Comparison of ENCODE assay signal across 22 mouse cellular contexts in the genomic region with DNA sequence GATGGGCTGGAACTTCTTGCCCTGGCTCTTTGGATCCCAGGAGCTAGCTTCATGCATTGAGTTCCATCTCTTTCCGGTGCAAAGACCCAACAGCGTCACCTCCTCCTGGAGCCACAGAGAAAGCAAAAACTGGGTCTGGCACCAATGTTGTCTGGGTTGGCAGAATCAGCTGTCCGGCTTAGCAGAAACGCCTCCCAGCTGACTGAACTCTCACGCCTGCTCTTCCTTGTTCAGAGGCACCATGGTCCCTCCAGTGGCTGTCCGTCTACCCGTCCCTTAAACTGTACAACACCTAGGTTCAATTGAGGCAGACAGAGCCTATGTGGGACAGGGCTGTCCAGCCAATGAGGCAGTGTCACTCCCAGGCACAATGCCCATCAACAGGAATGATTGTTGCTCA. TPM values are rescaled to one million over a fixed set of nuclear protein-coding genes. Genes with fewer than 3 reads are reported as not detected.
DNase-seq lines count a peak whose midpoint lies in the region; ATAC-seq and TF ChIP-seq lines count a peak whose summit lies in the region.
"Had no signal": no experiment of that assay in that cellular context is flagged by ENCODE, and none has a peak within 500 bp of the region (broad histone marks: within the 10 kb centered on the region; RNA-seq: fewer than 3 reads in every experiment).

No protein-coding gene starts in this region.

- H3K9me3 ChIP-seq in forebrain, embryonic 15.5 days, result no peaks in the 10 kb centered on the region
- no peaks in the 10 kb centered on the region for H3K9me3 ChIP-seq in hindbrain, postnatal 0 days (ENCODE audit: low read length)
- H3K9me3 ChIP-seq in heart, embryonic 11.5 days (replicated peaks; ENCODE audit: control insufficient read depth, low read length), result no peaks in the 10 kb centered on the region
- H3K9me3 ChIP-seq: embryonic facial prominence, embryonic 15.5 days; heart, embryonic 10.5 days had no signal

- no peaks in the 10 kb centered on the region for H3K36me3 ChIP-seq in forebrain, embryonic 15.5 days
- H3K36me3 ChIP-seq in hindbrain, postnatal 0 days (ENCODE audit: insufficient read depth, low read length), result no peaks in the 10 kb centered on the region
- no peaks in the 10 kb centered on the region for H3K36me3 ChIP-seq in heart, embryonic 11.5 days (ENCODE audit: control insufficient read depth, insufficient read depth, low read length)
- H3K36me3 ChIP-seq: embryonic facial prominence, embryonic 15.5 days; heart, embryonic 10.5 days had no signal

- no peak overlapping the region for H3K9ac ChIP-seq in forebrain, embryonic 15.5 days (replicated peaks)
- no peak overlapping the region for H3K9ac ChIP-seq in hindbrain, postnatal 0 days (replicated peaks; ENCODE audit: low read length)
- H3K9ac ChIP-seq in heart, embryonic 11.5 days (ENCODE audit: low read depth, low read length), result no peak overlapping the region
- H3K9ac ChIP-seq: embryonic facial prominence, embryonic 15.5 days had no signal

- DNase-seq in cerebellum, adult 11-12 months, result peak; percentile 48
- DNase-seq in cerebellum, adult 11 months, result no peak
- DNase-seq in left cerebral cortex, postnatal 4 days, result peak; percentile 37
- DNase-seq in left cerebral cortex, adult 9 months (ENCODE audit: low spot score in 2 of 2), result no peak
- DNase-seq in hindbrain, postnatal 0 days (ENCODE audit: low spot score), result no peak
- DNase-seq in ovary, postnatal 36 days (ENCODE audit: low spot score), result no peak
- DNase-seq: adrenal gland, adult 8-10 months; gastrocnemius, adult 2 months; heart, postnatal 10 days; kidney, adult 2 months; kidney, postnatal 10 days; liver; lung, adult 18-20 months; lung, postnatal 14 days; right cerebral cortex, adult 18-20 months had no signal

- H3K27ac ChIP-seq in forebrain, embryonic 15.5 days (replicated peaks), result peak overlapping the region; percentile 97; the same call in 1 of the 2 replicates
- H3K27ac ChIP-seq in hindbrain, postnatal 0 days, result peak overlapping the region; percentile 95; the same call in 1 of the 2 replicates
- no peak overlapping the region for H3K27ac ChIP-seq in heart, embryonic 11.5 days (ENCODE audit: low read depth, low read length)
- H3K27ac ChIP-seq: gastrocnemius, adult 2 months; heart, embryonic 10.5 days had no signal

- no peak overlapping the region for H3K4me3 ChIP-seq in forebrain, embryonic 15.5 days
- H3K4me3 ChIP-seq in hindbrain, postnatal 0 days (ENCODE audit: low read length), result no peak overlapping the region
- no peak overlapping the region for H3K4me3 ChIP-seq in heart, embryonic 11.5 days (ENCODE audit: low read depth, low read length)
- H3K4me3 ChIP-seq: embryonic facial prominence, embryonic 15.5 days; gastrocnemius, adult 2 months; heart, embryonic 10.5 days had no signal

- no peaks in the 10 kb centered on the region for H3K27me3 ChIP-seq in forebrain, embryonic 15.5 days
- no peaks in the 10 kb centered on the region for H3K27me3 ChIP-seq in hindbrain, postnatal 0 days (ENCODE audit: insufficient read depth, low read length)
- H3K27me3 ChIP-seq in heart, embryonic 11.5 days (ENCODE audit: control insufficient read depth, insufficient read depth, low read length), result peaks cover 27% of the 10 kb centered on the region

- peaks cover 49% of the 10 kb centered on the region for H3K4me1 ChIP-seq in forebrain, embryonic 15.5 days
- peaks cover 34% of the 10 kb centered on the region for H3K4me1 ChIP-seq in hindbrain, postnatal 0 days (ENCODE audit: insufficient read depth, low read length)
- peaks cover 10% of the 10 kb centered on the region; the same call in 1 of the 2 replicates for H3K4me1 ChIP-seq in heart, embryonic 11.5 days (ENCODE audit: control insufficient read depth, insufficient read depth, low read length)

- ATAC-seq in forebrain, embryonic 15.5 days (replicated peaks), result no peak
- ATAC-seq in hindbrain, postnatal 0 days, result no peak
- no peak for ATAC-seq in heart, embryonic 11.5 days (replicated peaks; ENCODE audit: insufficient number of reproducible peaks, low FRiP score, low TSS enrichment)

- no peak for TF ChIP-seq CTCF in hindbrain, postnatal 0 days (IDR thresholded peaks at IDR 0.05; ENCODE audit: low read depth)

- WGBS in forebrain, embryonic 15.5 days, result 95% methylated on average over 7 of the region's 7 CpGs
- 81% methylated on average over 7 of the region's 7 CpGs for WGBS in hindbrain, postnatal 0 days
- 84% methylated on average over 7 of the region's 7 CpGs for WGBS in heart, embryonic 11.5 days (ENCODE audit: insufficient replicate concordance)

- no peak overlapping the region for H3K4me2 ChIP-seq in forebrain, embryonic 15.5 days (replicated peaks)
- H3K4me2 ChIP-seq in hindbrain, postnatal 0 days (ENCODE audit: low read depth, low read length), result no peak overlapping the region
- no peak overlapping the region for H3K4me2 ChIP-seq in heart, embryonic 11.5 days
- H3K4me2 ChIP-seq: embryonic facial prominence, embryonic 15.5 days had no signal

- intact Hi-C loops in left cerebral cortex, postnatal 4 days (cut with DNase I), result no loop called here

RNA-seq across cellular contexts. Expression of a gene that starts 1.4 kb away (rescaled TPM):
- total RNA-seq in left cerebral cortex, postnatal 4 days (2021), result 10 to 100 TPM; 12.5 to 14.7 TPM
- polyA plus RNA-seq in forebrain, embryonic 15.5 days (2015; fragmentation: Nextera tagmentation; extraction: Ambion mirVana), result 26.4 and 29.7 TPM in 2 replicates
- total RNA-seq in hindbrain, postnatal 0 days (2014; rRNA removed), result 84.6 and 94.0 TPM in 2 replicates
- 30.4 and 31.1 TPM in 2 replicates for polyA plus RNA-seq in hindbrain, postnatal 0 days (2015; fragmentation: Nextera tagmentation; extraction: Ambion mirVana)
- polyA plus RNA-seq in heart, embryonic 11.5 days (2014; fragmentation: Nextera tagmentation; extraction: Ambion mirVana), result 0.09 TPM in 1 of 2 replicates, not detected in the other
- total RNA-seq: adrenal gland, adult 8-10 months; gastrocnemius, adult 2 months; megakaryocyte-erythroid progenitor cell, adult 5-6 weeks had no signal

RNA-seq across cellular contexts. Expression of a gene that starts 1.5 kb away (rescaled TPM):
- total RNA-seq in left cerebral cortex, postnatal 4 days (2021), result not detected
- polyA plus RNA-seq in forebrain, embryonic 15.5 days (2015; fragmentation: Nextera tagmentation; extraction: Ambion mirVana), result not detected in 2 replicates
- total RNA-seq in hindbrain, postnatal 0 days (2014; rRNA removed), result 0.58 TPM in 1 of 2 replicates, not detected in the other
- polyA plus RNA-seq in hindbrain, postnatal 0 days (2015; fragmentation: Nextera tagmentation; extraction: Ambion mirVana), result not detected in 2 replicates
- 0.27 TPM in 1 of 2 replicates, not detected in the other for polyA plus RNA-seq in heart, embryonic 11.5 days (2014; fragmentation: Nextera tagmentation; extraction: Ambion mirVana)
- total RNA-seq: adrenal gland, adult 8-10 months; gastrocnemius, adult 2 months; heart, postnatal 10 days; layer of hippocampus, adult 8-10 months; left cerebral cortex, postnatal 36 days; megakaryocyte-erythroid progenitor cell, adult 5-6 weeks had no signal
- polyA plus RNA-seq: embryonic facial prominence, embryonic 15.5 days; heart, embryonic 10.5 days; kidney, adult 2 months had no signal

RNA-seq across cellular contexts. Expression of a gene that starts 32.0 kb away (rescaled TPM):
- 1 to 10 TPM; 2.7 to 2.9 TPM for total RNA-seq in left cerebral cortex, postnatal 4 days (2021)
- polyA plus RNA-seq in forebrain, embryonic 15.5 days (2015; fragmentation: Nextera tagmentation; extraction: Ambion mirVana), result 0.52 and 0.83 TPM in 2 replicates
- 7.4 and 13.5 TPM in 2 replicates for total RNA-seq in hindbrain, postnatal 0 days (2014; rRNA removed)
- polyA plus RNA-seq in hindbrain, postnatal 0 days (2015; fragmentation: Nextera tagmentation; extraction: Ambion mirVana), result 0.99 and 1.6 TPM in 2 replicates
- polyA plus RNA-seq in heart, embryonic 11.5 days (2014; fragmentation: Nextera tagmentation; extraction: Ambion mirVana), result 0.13 TPM in 1 of 2 replicates, not detected in the other
- total RNA-seq: megakaryocyte-erythroid progenitor cell, adult 5-6 weeks had no signal

RNA-seq across cellular contexts. Expression of a gene that starts 53.8 kb away (rescaled TPM):
- 1 to 10 TPM; 4.9 to 5.6 TPM for total RNA-seq in left cerebral cortex, postnatal 4 days (2021)
- polyA plus RNA-seq in forebrain, embryonic 15.5 days (2015; fragmentation: Nextera tagmentation; extraction: Ambion mirVana), result 6.0 and 6.2 TPM in 2 replicates
- 12.8 and 14.1 TPM in 2 replicates for total RNA-seq in hindbrain, postnatal 0 days (2014; rRNA removed)
- 7.5 and 7.8 TPM in 2 replicates for polyA plus RNA-seq in hindbrain, postnatal 0 days (2015; fragmentation: Nextera tagmentation; extraction: Ambion mirVana)
- 21.8 and 23.0 TPM in 2 replicates for polyA plus RNA-seq in heart, embryonic 11.5 days (2014; fragmentation: Nextera tagmentation; extraction: Ambion mirVana)
- total RNA-seq: megakaryocyte-erythroid progenitor cell, adult 5-6 weeks had no signal

Comparison
In these comparisons a context has a peak if more than half of its experiments do, and no peak if none do; other contexts are left out.
1. DNase-seq: peak in cerebellum, adult 11-12 months (single experiment) and left cerebral cortex, postnatal 4 days (single experiment); none in cerebellum, adult 11 months (single experiment), left cerebral cortex, adult 9 months (0 of 2), hindbrain, postnatal 0 days (single experiment) and ovary, postnatal 36 days (single experiment).
2. RNA of a gene that starts 1.4 kb away (polyA plus RNA-seq): 30.4 to 31.1 TPM in hindbrain, postnatal 0 days and 26.4 to 29.7 TPM in forebrain, embryonic 15.5 days; 0.09 TPM in heart, embryonic 11.5 days; every median in the first group is over 10 times any median in the second.